Comparison of ENCODE assay signal across 8 mouse cellular contexts in genomic region chr16:95340885-95341791, GRCm38 (mm10).
DNase-seq lines count a peak whose midpoint lies in the region; ATAC-seq and TF ChIP-seq lines count a peak whose summit lies in the region.

No protein-coding gene starts in this region.

- ATAC-seq in hindbrain, embryonic 16.5 days = peak; percentile 91

- peak overlapping the region; percentile 1 for H3K4me3 ChIP-seq in gastrocnemius, adult 2 months
- 0 out of 2 replicates have a peak overlapping the region, but pooled peaks have one; percentile 0 for H3K4me3 ChIP-seq in hindbrain, embryonic 16.5 days (ENCODE audit: low read length)

- intact Hi-C loops in gastrocnemius, adult 2 months (cut with DNase I) = loop anchor here (1.0 to 10.0 kb wide), 3 partner anchors 145 to 556 kb away; no protein-coding TSS in a partner anchor

- 0 out of 2 replicates have a peak overlapping the region, but pooled peaks have one; percentile 1 for H3K9ac ChIP-seq in hindbrain, embryonic 16.5 days (ENCODE audit: low read depth, low read length)

- peak; percentile 75 for TF ChIP-seq CTCF in gastrocnemius, adult 2 months (IDR thresholded peaks at IDR 0.05)

- peak; percentile 84 for DNase-seq in R1 (ENCODE audit: low read depth, low spot score)
- DNase-seq in cerebellum, postnatal 25 days = peak; percentile 89 to 92
- DNase-seq in gastrocnemius, adult 2 months = peak; percentile 75
- peak; percentile 63 for DNase-seq in left cerebral cortex, adult 11 months (ENCODE audit: low spot score)
- peak; percentile 93 for DNase-seq in lung, postnatal 36 days
- peak; percentile 88 to 89 for DNase-seq in right cerebral cortex, postnatal 10 days (ENCODE audit: low spot score in 2 of 2)
- peak; percentile 71 for DNase-seq in urinary bladder, postnatal 14 days (ENCODE audit: low spot score)

- H3K4me2 ChIP-seq in hindbrain, embryonic 16.5 days (ENCODE audit: low read length) = peak overlapping the region; percentile 41

- H3K36me3 ChIP-seq in hindbrain, embryonic 16.5 days (ENCODE audit: control insufficient read depth, insufficient read depth, low read length) = no peaks in the 10 kb centered on the region

- WGBS in hindbrain, embryonic 16.5 days = 29% methylated on average over 28 of the region's 28 CpGs

- peak overlapping the region; percentile 74 for H3K27ac ChIP-seq in gastrocnemius, adult 2 months
- H3K27ac ChIP-seq in hindbrain, embryonic 16.5 days (ENCODE audit: low read depth, low read length) = peak overlapping the region; percentile 13

- H3K9me3 ChIP-seq in hindbrain, embryonic 16.5 days (ENCODE audit: control insufficient read depth, low read length) = no peaks in the 10 kb centered on the region

- H3K27me3 ChIP-seq in hindbrain, embryonic 16.5 days (replicated peaks; ENCODE audit: control insufficient read depth, insufficient read depth, low read length) = no peaks in the 10 kb centered on the region

- H3K4me1 ChIP-seq in hindbrain, embryonic 16.5 days (ENCODE audit: control insufficient read depth, insufficient read depth, low read depth, low read length) = peaks cover 2% of the 10 kb centered on the region

Comparison
In these comparisons a context has a peak if more than half of its experiments do, and no peak if none do; other contexts are left out.
1. Peak in every context shown above with its lines: DNase-seq, ATAC-seq, H3K4me3 ChIP-seq and H3K27ac ChIP-seq.